Mouse (Mus musculus) hindbrain, embryonic 11.5 days (tissue): ENCODE measurements around the gene Olfr686. TPM values are rescaled to one million over a fixed set of nuclear protein-coding genes. Genes with fewer than 3 reads are reported as not detected.

Source experiments
- ATAC-seq: fragments of 200-750 bp; cut with Nextera tagmentation; 2 replicates; pipeline ENCODE4 v1.8.0; 2017; ENCODE audit warnings: mild to moderate bottlenecking, moderate TSS enrichment, moderate library complexity; ENCODE audit not compliant: low FRiP score
- DNase-seq: peaks from one replicate; pipeline ENCODE4 v3.0.0-alpha.2; 2015; ENCODE audit warnings: low spot score
- H3K27ac ChIP-seq: fragments of 300-500 bp; sonication (generic); 2 replicates; pipeline ENCODE4 v1.5.1; 2014; ENCODE audit warnings: mild to moderate bottlenecking, low read depth, low read length
- H3K27me3 ChIP-seq: fragments of 300-500 bp; sonication (generic); 2 replicates; pipeline ENCODE4 v1.6.1; 2014; ENCODE audit warnings: mild to moderate bottlenecking, low read length, moderate library complexity, mixed read lengths; ENCODE audit not compliant: control insufficient read depth, insufficient read depth
- H3K36me3 ChIP-seq: fragments of 300-500 bp; sonication (generic); 2 replicates; pipeline ENCODE4 v1.6.1; 2014; ENCODE audit warnings: mild to moderate bottlenecking, low read length, moderate library complexity, mixed read lengths; ENCODE audit not compliant: control insufficient read depth, insufficient read depth
- H3K4me1 ChIP-seq: fragments of 300-500 bp; sonication (generic); replicated peaks from 2 replicates; pipeline ENCODE4 v1.6.1; 2014; ENCODE audit warnings: low read length, mixed read lengths; ENCODE audit not compliant: control insufficient read depth, insufficient read depth
- H3K4me2 ChIP-seq: fragments of 300-500 bp; sonication (generic); replicated peaks from 2 replicates; pipeline ENCODE4 v1.6.1; 2014; ENCODE audit warnings: mild to moderate bottlenecking, low read depth, low read length
- H3K4me3 ChIP-seq: fragments of 300-500 bp; sonication (generic); 2 replicates; pipeline ENCODE4 v1.5.1; 2014; ENCODE audit warnings: low read depth, low read length
- H3K9ac ChIP-seq: fragments of 300-500 bp; sonication (generic); 2 replicates; pipeline ENCODE4 v1.6.1; 2014; ENCODE audit warnings: low read depth, low read length
- H3K9me3 ChIP-seq: fragments of 300-500 bp; sonication (generic); 2 replicates; pipeline ENCODE4 v1.6.1; 2016; ENCODE audit warnings: low read length; ENCODE audit not compliant: control insufficient read depth
- WGBS: fragments of 180-500 bp; shearing (Covaris S2); extraction: QIAGEN DNeasy Blood & Tissue Kit; methylation state at CpG from one replicate; pipeline ENCODE4 v1.1.7; 2014; 5-methylcytosine and 5-hydroxymethylcytosine counted together
- polyA plus RNA-seq: library from polyadenylated mRNA; unstranded; fragments of >200 nt; fragmentation: Nextera tagmentation; extraction: Ambion mirVana; gene quantifications from 2 replicates; pipeline ENCODE4 v1.2.1, GENCODE M21; 2014

Gene Olfr686
- polyA plus RNA-seq, result not detected in 2 replicates

DNA sequence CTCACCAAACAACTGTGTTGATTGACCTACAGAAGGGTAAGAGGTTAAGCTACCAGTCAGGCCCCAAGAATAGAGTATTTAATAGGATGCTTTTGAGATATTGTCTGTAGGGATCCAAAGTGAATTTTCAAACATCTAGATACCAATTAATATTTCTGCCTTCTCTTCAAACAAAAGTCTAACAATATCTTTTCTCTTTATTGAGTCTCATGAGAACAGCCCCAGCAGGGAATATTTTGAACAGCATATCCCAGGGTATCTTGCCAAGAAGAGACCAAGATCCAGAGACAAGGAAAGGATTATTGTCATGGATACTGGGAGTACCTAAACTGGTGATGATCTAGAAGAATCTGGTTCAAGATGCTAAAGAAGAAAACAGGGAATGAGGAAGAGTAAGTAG, at the start of gene Olfr686:
TSS of gene Olfr686 (minus strand) at position 101 of the 400 bp plus-strand sequence.
- DNase-seq (no peak), ATAC-seq (no peak)
- Histone ChIP-seq H3K36me3 (no peaks in the 10 kb centered on the region), H3K9me3 (no peaks in the 10 kb centered on the region), H3K4me2 (no peak within 1 kb of the TSS), H3K4me1 (no peaks in the 10 kb centered on the region), H3K9ac (no peak within 1 kb of the TSS), H3K27ac (no peak within 1 kb of the TSS), H3K4me3 (no peak within 1 kb of the TSS), H3K27me3 (no peaks in the 10 kb centered on the region)

DNA sequence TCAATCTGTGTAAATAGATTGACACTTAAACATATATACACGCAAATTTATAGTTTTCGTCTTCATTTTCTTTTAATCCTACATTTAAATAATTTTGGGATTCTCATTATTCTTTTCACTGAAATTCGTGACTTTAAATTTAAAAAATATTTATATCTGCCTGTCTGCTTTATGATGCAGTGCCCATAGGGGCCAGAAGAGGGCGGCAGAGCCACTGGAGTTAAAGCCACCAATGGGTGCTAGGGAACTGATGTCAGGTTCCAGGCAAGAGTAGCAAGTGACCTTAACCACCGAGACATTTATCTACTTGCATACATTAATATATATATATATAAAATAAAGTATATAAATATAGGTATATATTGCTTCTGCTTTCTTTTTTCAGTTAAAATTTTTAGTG, 49.4 kb upstream of the Olfr686 start:
- H3K27ac ChIP-seq, result no peak overlapping the region
- H3K4me3 ChIP-seq, result no peak overlapping the region
- H3K27me3 ChIP-seq, result no peaks in the 10 kb centered on the region
- no peaks in the 10 kb centered on the region for H3K9me3 ChIP-seq
- no peak overlapping the region for H3K9ac ChIP-seq
- ATAC-seq (no peak), DNase-seq (peak; percentile 28)
- no peak overlapping the region for H3K4me2 ChIP-seq
- no peaks in the 10 kb centered on the region for H3K4me1 ChIP-seq
- WGBS, result 57% methylated on average over 5 of the region's 5 CpGs
- H3K36me3 ChIP-seq, result no peaks in the 10 kb centered on the region

DNA sequence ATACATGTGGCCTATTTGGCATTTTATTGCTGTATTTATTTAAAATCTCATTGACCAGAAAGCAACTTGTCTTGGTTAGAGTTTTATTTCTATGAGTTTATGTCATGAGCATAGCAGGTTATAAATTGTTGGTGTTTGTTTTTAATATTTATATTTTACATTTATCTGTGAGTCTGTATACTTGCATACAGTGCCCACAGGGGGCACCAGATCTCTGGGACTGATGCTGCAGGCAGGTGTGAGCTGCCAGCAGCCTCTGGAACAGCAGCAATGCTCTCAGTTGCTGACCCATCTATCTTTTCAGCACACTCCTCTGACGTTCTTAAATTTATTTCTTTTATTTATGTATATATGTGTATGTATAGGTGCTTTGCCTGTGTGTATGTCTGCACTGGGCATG, 40.9 kb upstream of the Olfr686 start:
- no peaks in the 10 kb centered on the region for H3K36me3 ChIP-seq
- no peak overlapping the region for H3K27ac ChIP-seq
- H3K4me1 ChIP-seq, result no peaks in the 10 kb centered on the region
- H3K27me3 ChIP-seq, result no peaks in the 10 kb centered on the region
- H3K9ac ChIP-seq, result no peak overlapping the region
- 52% methylated on average over 1 of the region's 1 CpGs for WGBS
- ATAC-seq (no peak), DNase-seq (no peak)
- H3K9me3 ChIP-seq, result no peaks in the 10 kb centered on the region
- no peak overlapping the region for H3K4me2 ChIP-seq
- H3K4me3 ChIP-seq, result no peak overlapping the region

DNA sequence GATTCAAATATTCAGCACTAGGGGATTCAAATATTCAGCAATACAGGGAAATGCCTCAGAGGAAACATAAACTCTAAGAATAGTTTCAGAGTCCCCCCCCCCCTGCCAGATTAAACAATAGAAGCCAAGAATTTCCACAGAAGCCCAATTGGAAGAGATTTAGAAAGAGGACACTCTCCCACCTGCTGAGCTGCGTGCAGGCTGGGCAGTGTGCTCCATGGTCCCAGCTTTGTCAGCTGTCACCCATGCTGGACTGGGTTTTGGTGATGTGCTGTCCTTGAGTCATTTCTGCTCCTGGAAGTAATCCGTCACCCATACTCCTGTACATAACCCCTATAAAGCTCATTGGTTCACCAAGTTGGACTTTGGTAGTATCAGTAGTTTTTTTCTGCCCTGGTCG, 40.4 kb upstream of the Olfr686 start:
- Histone ChIP-seq H3K9me3 (no peaks in the 10 kb centered on the region), H3K4me1 (no peaks in the 10 kb centered on the region), H3K9ac (no peak overlapping the region), H3K36me3 (no peaks in the 10 kb centered on the region), H3K4me2 (no peak overlapping the region), H3K27me3 (no peaks in the 10 kb centered on the region), H3K27ac (no peak overlapping the region), H3K4me3 (no peak overlapping the region)
- ATAC-seq (no peak), DNase-seq (no peak)
- 87% methylated on average over 3 of the region's 3 CpGs for WGBS

DNA sequence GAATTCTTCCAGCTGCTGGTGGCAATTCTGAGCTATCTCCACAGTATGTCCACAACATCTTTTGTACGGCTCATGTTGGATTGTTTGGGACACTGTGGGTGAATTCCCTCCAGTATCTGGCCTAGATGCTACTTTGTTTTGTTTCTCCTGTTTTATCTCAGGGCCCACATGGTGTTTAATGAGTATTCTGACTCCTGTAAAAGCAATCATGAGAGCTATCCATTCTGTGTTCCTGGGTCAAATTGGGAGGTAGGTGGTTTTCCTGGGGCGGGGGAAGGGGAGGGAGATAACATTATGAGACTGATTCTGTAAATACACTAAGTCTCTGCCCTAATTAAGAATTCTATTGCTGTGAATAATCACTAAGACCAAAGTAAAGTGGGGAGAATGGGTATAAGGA, 22.1 kb upstream of the Olfr686 start:
- Histone ChIP-seq H3K9ac (no peak overlapping the region), H3K27me3 (no peaks in the 10 kb centered on the region), H3K36me3 (no peaks in the 10 kb centered on the region), H3K9me3 (no peaks in the 10 kb centered on the region), H3K4me2 (no peak overlapping the region), H3K27ac (no peak overlapping the region), H3K4me1 (no peaks in the 10 kb centered on the region), H3K4me3 (no peak overlapping the region)
- 87% methylated on average over 2 of the region's 2 CpGs for WGBS
- ATAC-seq, result no peak
- DNase-seq, result no peak

DNA sequence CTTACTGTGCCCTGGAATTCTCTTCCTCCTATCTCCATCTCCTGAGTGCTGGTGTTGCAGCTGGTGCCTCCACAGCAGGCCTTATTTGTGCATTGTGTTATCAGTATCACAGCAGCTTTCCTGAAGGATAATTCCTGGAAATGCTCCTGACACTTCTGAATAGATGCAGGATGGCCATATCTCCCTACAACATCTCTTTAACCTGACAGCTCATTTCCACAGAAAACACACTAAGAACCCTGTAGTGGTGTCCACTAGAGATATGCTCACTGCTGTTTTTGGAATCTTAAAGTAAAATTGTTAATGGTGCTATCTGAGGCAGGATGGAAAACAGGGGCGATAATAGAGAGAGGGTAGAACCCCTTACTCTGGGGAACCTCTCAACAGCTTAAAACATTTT, 20.9 kb upstream of the Olfr686 start:
- no peak for DNase-seq
- ATAC-seq, result no peak
- WGBS, result 85% methylated on average over 1 of the region's 1 CpGs

DNA sequence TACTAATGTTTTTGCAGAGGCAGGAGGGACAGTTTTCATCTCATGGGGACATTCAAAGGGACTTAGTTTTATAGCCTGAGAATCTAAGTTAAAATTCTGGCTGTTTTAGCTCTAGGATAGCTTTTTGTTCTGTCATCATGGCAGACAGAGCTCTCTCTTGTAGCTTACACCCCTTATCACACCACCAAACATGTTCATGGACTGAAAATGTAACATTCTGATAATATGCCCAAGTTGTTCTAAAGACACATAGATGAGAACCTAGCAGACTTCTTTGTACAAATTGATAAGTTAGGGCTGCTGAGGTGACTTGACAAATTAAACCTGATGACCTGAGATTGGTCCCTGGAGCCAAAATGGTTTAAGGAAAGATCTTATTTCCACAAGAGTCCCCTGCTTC, 19.4 kb upstream of the Olfr686 start:
- H3K36me3 ChIP-seq, result no peaks in the 10 kb centered on the region
- no peak for ATAC-seq
- no peak for DNase-seq
- H3K4me2 ChIP-seq, result no peak overlapping the region
- H3K4me1 ChIP-seq, result no peaks in the 10 kb centered on the region
- H3K27ac ChIP-seq, result no peak overlapping the region
- no peaks in the 10 kb centered on the region for H3K27me3 ChIP-seq
- no peak overlapping the region for H3K4me3 ChIP-seq
- H3K9ac ChIP-seq, result no peak overlapping the region
- no peaks in the 10 kb centered on the region for H3K9me3 ChIP-seq

More for the DNA sequence above, 20.9 kb upstream of the Olfr686 start:
- Histone ChIP-seq H3K27me3 (no peaks in the 10 kb centered on the region), H3K4me2 (no peak overlapping the region), H3K27ac (no peak overlapping the region), H3K36me3 (no peaks in the 10 kb centered on the region), H3K4me3 (no peak overlapping the region), H3K9ac (no peak overlapping the region), H3K9me3 (no peaks in the 10 kb centered on the region), H3K4me1 (no peaks in the 10 kb centered on the region)

DNA sequence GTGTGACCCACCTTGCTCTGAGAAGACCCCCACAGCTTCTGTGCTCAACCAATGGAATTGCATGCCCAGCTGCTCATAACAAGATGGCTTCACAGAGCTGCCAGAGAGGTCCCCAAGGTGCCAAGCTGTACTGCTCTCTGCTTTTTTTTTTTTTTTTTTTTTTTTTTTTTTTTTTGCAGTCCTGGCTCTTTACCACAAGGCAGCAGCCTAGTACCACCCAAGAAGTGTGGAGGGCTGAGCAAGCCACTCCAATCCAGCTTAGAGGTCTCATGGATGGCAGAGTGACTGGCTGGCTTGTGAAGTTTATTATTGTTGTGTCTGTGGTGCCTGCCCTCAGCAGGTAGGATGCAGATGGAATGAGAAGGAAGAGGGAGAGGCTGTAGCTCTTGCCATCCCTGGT, 18.8 kb upstream of the Olfr686 start:
- Histone ChIP-seq H3K4me1 (no peaks in the 10 kb centered on the region), H3K27me3 (no peaks in the 10 kb centered on the region), H3K9ac (no peak overlapping the region), H3K9me3 (no peaks in the 10 kb centered on the region), H3K27ac (no peak overlapping the region), H3K4me3 (no peak overlapping the region), H3K4me2 (no peak overlapping the region), H3K36me3 (no peaks in the 10 kb centered on the region)
- no peak for ATAC-seq
- no peak for DNase-seq

DNA sequence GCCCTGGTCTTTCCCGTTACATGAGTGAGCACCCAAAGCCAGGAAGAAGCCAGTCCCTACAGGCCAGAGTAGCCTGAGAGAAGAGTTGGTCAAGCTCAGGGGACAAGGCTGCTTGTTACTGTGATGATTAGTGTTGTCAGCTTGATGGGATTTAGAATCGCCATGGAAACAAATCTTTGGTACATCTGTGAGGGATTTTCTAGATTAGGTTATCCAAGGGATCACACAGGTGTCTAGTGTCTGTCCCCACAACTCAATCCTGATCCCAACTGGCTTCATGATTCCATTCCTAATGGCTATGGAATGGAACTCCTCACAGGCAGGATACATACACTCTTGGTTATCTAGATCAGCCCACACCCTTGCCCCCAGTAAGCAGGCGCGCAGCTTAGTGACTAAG, 11.0 kb upstream of the Olfr686 start:
- no peaks in the 10 kb centered on the region for H3K36me3 ChIP-seq
- no peaks in the 10 kb centered on the region for H3K4me1 ChIP-seq
- H3K4me2 ChIP-seq, result no peak overlapping the region
- no peak overlapping the region for H3K4me3 ChIP-seq
- H3K9ac ChIP-seq, result no peak overlapping the region
- no peak for ATAC-seq
- no peaks in the 10 kb centered on the region for H3K27me3 ChIP-seq
- H3K27ac ChIP-seq, result no peak overlapping the region
- DNase-seq, result no peak
- 81% methylated on average over 4 of the region's 4 CpGs for WGBS
- no peaks in the 10 kb centered on the region for H3K9me3 ChIP-seq
